Mouse (Mus musculus) ES-E14 (cell line): ENCODE results near the gene Fam172a.

Experiments used
- CHD2 ChIP-seq: IDR thresholded peaks from 2 replicates; pipeline ENCODE4 v1.6.1; 2014; ENCODE audit warnings: mild to moderate bottlenecking, low read depth, low read length, inconsistent platforms
- MAFK ChIP-seq: IDR thresholded peaks from 2 replicates; pipeline ENCODE4 v1.6.1; 2014; ENCODE audit warnings: mild to moderate bottlenecking, low read depth, low read length, inconsistent platforms; ENCODE audit not compliant: insufficient read depth

GRCm38 (mm10) chr13:77982852-77983202, 281.0 kb downstream of the Fam172a start:
- no peak for TF ChIP-seq CHD2
- TF ChIP-seq MAFK = no peak
